Mouse (Mus musculus) limb, embryonic 11.5 days (tissue): ENCODE data around the gene Ipmk. TPM values are rescaled to one million over a fixed set of nuclear protein-coding genes. Genes with fewer than 3 reads are reported as not detected.
A peak's percentile ranks its signal among the peaks of the same experiment; 100 is the strongest.

Experiments used
- ATAC-seq: fragments of 200-750 bp; cut with Nextera tagmentation; 2 replicates; pipeline ENCODE4 v1.8.0; 2017; ENCODE audit warnings: low read depth; ENCODE audit not compliant: insufficient number of reproducible peaks, low FRiP score, low TSS enrichment
- DNase-seq: peaks from one replicate; pipeline ENCODE4 v3.0.0-alpha.2; 2015; ENCODE audit warnings: low spot score
- H3K27ac ChIP-seq: fragments of 300-500 bp; sonication (generic); replicated peaks from 2 replicates; pipeline ENCODE4 v1.5.1; 2014; ENCODE audit warnings: low read depth, mild to moderate bottlenecking, low read length
- H3K27me3 ChIP-seq: fragments of 300-500 bp; sonication (generic); 2 replicates; pipeline ENCODE4 v1.6.1; 2014; ENCODE audit warnings: mild to moderate bottlenecking, low read length, mixed read lengths; ENCODE audit not compliant: control insufficient read depth, insufficient read depth
- H3K36me3 ChIP-seq: fragments of 300-500 bp; sonication (generic); 2 replicates; pipeline ENCODE4 v1.6.1; 2014; ENCODE audit warnings: mild to moderate bottlenecking, low read length, moderate library complexity, mixed read lengths; ENCODE audit not compliant: control insufficient read depth, insufficient read depth
- H3K4me1 ChIP-seq: fragments of 300-500 bp; sonication (generic); 2 replicates; pipeline ENCODE4 v1.6.1; 2014; ENCODE audit warnings: low read length, mixed read lengths; ENCODE audit not compliant: control insufficient read depth, insufficient read depth
- H3K4me2 ChIP-seq: fragments of 300-500 bp; sonication (generic); 2 replicates; pipeline ENCODE4 v1.6.1; 2014; ENCODE audit warnings: low read depth, mild to moderate bottlenecking, moderate library complexity; ENCODE audit not compliant: severe bottlenecking
- H3K4me3 ChIP-seq: fragments of 300-500 bp; sonication (generic); 2 replicates; pipeline ENCODE4 v1.5.1; 2014; ENCODE audit warnings: low read depth, low read length
- H3K9ac ChIP-seq: fragments of 300-500 bp; sonication (generic); 2 replicates; pipeline ENCODE4 v1.6.1; 2014; ENCODE audit warnings: mild to moderate bottlenecking, low read length
- H3K9me3 ChIP-seq: fragments of 300-500 bp; sonication (generic); 2 replicates; pipeline ENCODE4 v1.6.1; 2016; ENCODE audit warnings: low read length; ENCODE audit not compliant: control insufficient read depth
- WGBS: fragments of 180-500 bp; shearing (Covaris S2); extraction: QIAGEN DNeasy Blood & Tissue Kit; methylation state at CpG from one replicate; pipeline ENCODE4 v1.1.7; 2014; 5-methylcytosine and 5-hydroxymethylcytosine counted together
- polyA plus RNA-seq: library from polyadenylated mRNA; unstranded; fragments of >200 nt; fragmentation: Nextera tagmentation; extraction: Ambion mirVana; gene quantifications from 2 replicates; pipeline ENCODE4 v1.2.1, GENCODE M21; 2014

Ipmk gene
- 20.9 and 21.0 TPM in 2 replicates for polyA plus RNA-seq

DNA sequence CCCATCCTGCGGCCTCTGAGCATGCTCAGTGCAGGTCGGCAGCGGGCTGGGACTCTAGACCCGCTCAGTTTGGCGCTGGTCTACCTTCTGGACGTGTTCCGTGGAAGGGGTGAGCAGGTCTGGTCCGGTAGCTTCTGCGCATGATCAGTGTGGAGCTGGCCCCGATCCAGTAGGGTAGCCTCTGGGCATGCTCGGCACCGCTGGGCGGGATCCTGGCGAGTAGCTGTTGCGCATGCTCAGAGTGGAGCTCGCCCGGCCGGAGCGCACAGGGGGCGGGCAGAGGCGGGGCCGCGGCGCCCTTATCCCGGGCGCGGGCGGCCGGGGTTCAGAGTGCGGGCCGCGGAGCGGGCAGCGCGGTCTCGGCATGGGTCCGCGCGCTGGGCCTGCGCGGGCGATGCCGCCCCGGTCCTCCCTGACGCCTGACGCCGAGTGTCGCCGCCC, at the start of gene Ipmk:
Gene Ipmk (plus strand): TSS at position 255 of the 441 bp plus-strand sequence.
- under 1% methylated on average over 38 of the region's 49 CpGs for WGBS
- H3K9ac ChIP-seq = peak within 1 kb of the TSS; percentile 78
- H3K36me3 ChIP-seq = no peaks in the 10 kb centered on the region
- H3K4me1 ChIP-seq = peaks cover 9% of the 10 kb centered on the region
- H3K27ac ChIP-seq = peak within 1 kb of the TSS; percentile 38
- DNase-seq = peak; percentile 98
- no peaks in the 10 kb centered on the region for H3K9me3 ChIP-seq
- H3K27me3 ChIP-seq = no peaks in the 10 kb centered on the region
- ATAC-seq = peak; percentile 93
- H3K4me3 ChIP-seq = peak within 1 kb of the TSS; percentile 87
- peak within 1 kb of the TSS; percentile 94 for H3K4me2 ChIP-seq

DNA sequence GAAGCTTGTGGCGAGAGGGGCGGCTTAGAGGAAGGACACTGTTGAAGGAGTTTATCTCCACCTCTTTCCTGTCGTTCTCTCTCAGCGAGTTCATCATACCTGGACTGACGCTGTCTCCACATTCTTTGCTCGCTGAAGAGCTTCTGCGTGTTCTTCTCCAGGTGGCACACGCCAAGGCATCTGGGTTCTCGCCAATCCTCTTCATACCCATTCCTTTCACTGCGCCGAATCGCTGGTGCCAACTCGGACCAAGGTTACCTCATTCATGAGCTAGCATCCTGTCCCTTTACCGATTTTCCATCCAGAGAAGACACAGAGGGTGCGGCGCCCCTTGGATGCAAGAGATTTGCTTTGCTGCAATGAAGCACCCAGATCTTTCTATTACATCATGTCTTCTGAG, 47.4 kb upstream of the Ipmk start:
- H3K9me3 ChIP-seq = no peaks in the 10 kb centered on the region
- no peaks in the 10 kb centered on the region for H3K36me3 ChIP-seq
- H3K4me1 ChIP-seq = no peaks in the 10 kb centered on the region
- ATAC-seq (no peak), DNase-seq (no peak)
- H3K27ac ChIP-seq = no peak overlapping the region
- no peak overlapping the region for H3K9ac ChIP-seq
- H3K27me3 ChIP-seq = no peaks in the 10 kb centered on the region
- no peak overlapping the region for H3K4me3 ChIP-seq
- no peak overlapping the region for H3K4me2 ChIP-seq
- 74% methylated on average over 16 of the region's 16 CpGs for WGBS

DNA sequence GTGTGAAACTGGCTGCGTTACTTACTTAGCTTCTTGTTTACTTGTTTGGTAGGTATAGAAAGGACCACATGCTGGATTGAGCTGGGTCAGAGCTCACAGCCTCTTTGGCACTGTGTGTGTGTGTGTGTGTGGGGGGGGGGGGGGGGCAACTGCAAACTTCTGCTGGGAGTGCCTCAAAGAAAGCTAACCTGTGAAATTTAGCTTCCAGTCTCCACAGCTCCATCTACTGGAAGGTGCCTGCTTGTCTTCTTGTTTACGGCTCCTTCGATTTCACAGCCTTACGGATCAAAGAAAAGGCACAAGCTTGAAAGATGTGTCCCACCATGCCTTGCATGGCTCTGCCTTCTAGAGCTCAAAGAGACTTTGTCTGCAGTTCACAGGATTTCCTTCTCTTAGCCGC, 45.1 kb upstream of the Ipmk start:
- H3K4me3 ChIP-seq = no peak overlapping the region
- no peaks in the 10 kb centered on the region for H3K4me1 ChIP-seq
- WGBS = 24% methylated on average over 5 of the region's 5 CpGs
- no peaks in the 10 kb centered on the region for H3K27me3 ChIP-seq
- DNase-seq = no peak
- H3K27ac ChIP-seq = no peak overlapping the region
- no peak overlapping the region for H3K4me2 ChIP-seq
- no peak overlapping the region for H3K9ac ChIP-seq
- H3K36me3 ChIP-seq = no peaks in the 10 kb centered on the region
- no peaks in the 10 kb centered on the region for H3K9me3 ChIP-seq
- no peak for ATAC-seq

DNA sequence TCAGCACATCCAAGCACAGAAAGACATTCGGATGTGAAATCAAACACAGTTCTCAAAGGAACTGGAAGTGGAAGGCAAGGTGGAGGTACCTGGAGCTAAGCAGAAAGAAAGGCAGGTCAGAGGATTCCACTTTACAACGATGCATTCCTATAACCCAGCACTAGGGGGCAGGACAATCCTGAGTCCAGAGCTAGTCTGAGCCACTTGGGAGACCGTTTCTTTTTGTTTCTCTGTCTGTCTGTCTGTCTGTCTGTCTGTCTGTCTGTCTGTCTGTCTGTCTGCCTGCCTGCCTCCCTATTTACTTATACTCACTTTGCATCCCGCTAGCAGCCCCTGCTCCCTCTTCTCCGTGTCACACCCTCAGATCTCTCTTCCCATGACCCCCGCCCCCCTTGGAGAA, 41.4 kb upstream of the Ipmk start:
- Histone ChIP-seq H3K9me3 (no peaks in the 10 kb centered on the region), H3K27ac (no peak overlapping the region), H3K4me3 (no peak overlapping the region), H3K27me3 (no peaks in the 10 kb centered on the region), H3K9ac (no peak overlapping the region), H3K4me2 (0 out of 2 replicates have a peak overlapping the region, but pooled peaks have one; percentile 12), H3K36me3 (no peaks in the 10 kb centered on the region), H3K4me1 (no peaks in the 10 kb centered on the region)
- DNase-seq (peak; percentile 57), ATAC-seq (no peak)
- 21% methylated on average over 6 of the region's 6 CpGs for WGBS

DNA sequence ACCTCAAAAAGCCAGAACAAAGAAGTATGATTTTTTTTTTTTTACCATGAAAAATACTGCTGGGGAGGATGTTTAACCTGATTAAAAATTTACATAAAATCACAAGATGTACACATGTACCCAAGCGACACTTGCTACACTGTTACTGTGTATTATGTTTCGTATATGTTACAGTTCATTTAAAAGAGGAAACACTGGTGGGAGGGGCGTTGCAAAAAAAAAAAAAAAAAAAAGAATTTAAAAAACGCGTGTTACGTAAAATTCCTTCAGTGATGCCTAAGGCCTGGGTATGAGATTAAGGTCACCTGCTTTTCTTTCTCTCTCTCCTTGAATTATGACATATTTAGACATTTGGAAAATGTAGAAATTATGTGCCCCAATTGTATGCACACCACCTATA, 40.8 kb upstream of the Ipmk start:
- H3K4me3 ChIP-seq = no peak overlapping the region
- no peak overlapping the region for H3K27ac ChIP-seq
- H3K9ac ChIP-seq = no peak overlapping the region
- ATAC-seq (no peak), DNase-seq (no peak)
- H3K27me3 ChIP-seq = no peaks in the 10 kb centered on the region
- no peaks in the 10 kb centered on the region for H3K9me3 ChIP-seq
- no peaks in the 10 kb centered on the region for H3K36me3 ChIP-seq
- no peaks in the 10 kb centered on the region for H3K4me1 ChIP-seq
- 82% methylated on average over 6 of the region's 6 CpGs for WGBS
- H3K4me2 ChIP-seq = no peak overlapping the region

DNA sequence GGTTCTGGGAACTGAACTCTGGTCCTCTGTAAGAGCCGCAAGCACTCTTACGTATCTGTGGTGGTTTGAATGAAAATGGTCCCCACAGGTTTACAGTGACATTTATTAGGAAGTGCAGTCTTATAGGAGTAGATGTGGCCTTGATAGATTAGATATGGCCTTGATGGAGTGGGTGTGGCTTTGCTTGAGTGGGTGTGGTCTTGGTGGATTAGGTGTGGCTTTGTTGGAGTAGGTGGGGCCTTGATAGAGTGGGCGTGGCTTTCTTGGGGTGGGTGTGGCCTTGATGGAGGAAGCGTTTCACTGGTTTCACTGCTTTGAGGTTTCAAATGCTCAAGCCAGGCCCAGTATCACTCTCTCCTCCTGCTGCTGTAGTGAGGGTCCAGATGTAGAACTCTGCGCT, 39.4 kb upstream of the Ipmk start:
- no peaks in the 10 kb centered on the region for H3K36me3 ChIP-seq
- no peak overlapping the region for H3K4me2 ChIP-seq
- DNase-seq (no peak), ATAC-seq (no peak)
- no peak overlapping the region for H3K9ac ChIP-seq
- H3K4me3 ChIP-seq = no peak overlapping the region
- no peaks in the 10 kb centered on the region for H3K4me1 ChIP-seq
- no peak overlapping the region for H3K27ac ChIP-seq
- no peaks in the 10 kb centered on the region for H3K27me3 ChIP-seq
- no peaks in the 10 kb centered on the region for H3K9me3 ChIP-seq
- 94% methylated on average over 5 of the region's 5 CpGs for WGBS

DNA sequence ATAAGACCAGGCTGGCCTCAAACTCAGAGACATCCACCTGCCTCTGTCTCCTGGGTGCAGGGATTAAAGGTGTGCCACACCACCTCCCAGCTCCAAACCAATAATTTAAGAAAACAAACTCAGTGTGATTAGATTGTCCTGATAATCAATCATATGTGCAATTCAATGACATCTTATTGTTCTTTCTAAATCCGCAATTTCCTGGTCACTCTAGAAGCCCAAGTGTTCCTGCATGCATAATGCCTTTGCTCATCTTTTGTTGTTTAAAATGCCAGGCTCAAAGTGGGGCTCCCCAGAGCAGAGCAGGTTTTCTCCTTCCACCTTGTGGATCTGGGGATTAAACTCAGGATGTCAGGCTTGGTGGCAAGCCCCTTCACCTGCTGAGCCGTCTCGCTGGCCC, 37.3 kb upstream of the Ipmk start:
- WGBS = 74% methylated on average over 3 of the region's 3 CpGs
- H3K36me3 ChIP-seq = no peaks in the 10 kb centered on the region
- DNase-seq (no peak), ATAC-seq (no peak)
- H3K4me3 ChIP-seq = no peak overlapping the region
- H3K27ac ChIP-seq = no peak overlapping the region
- H3K4me1 ChIP-seq = no peaks in the 10 kb centered on the region
- H3K4me2 ChIP-seq = no peak overlapping the region
- H3K27me3 ChIP-seq = no peaks in the 10 kb centered on the region
- H3K9me3 ChIP-seq = no peaks in the 10 kb centered on the region
- H3K9ac ChIP-seq = no peak overlapping the region

DNA sequence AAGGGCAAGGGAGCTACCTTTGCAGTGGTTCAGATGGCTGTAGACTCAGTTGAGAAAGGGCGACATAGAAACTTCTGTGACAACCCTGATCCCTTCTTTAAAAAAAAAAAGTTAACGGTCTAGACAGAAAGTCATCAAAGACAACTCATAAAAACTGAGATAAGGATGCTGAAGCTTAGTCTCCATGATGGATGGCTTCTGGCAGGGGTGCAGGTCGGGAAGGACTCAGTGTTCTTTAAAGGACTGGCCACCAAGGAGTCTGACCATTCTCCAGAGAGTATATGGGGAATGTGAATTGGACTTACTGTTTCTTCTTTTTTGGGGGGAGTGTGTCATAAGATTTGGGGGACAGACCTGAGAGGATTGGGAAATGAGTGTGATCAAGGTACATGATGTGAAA, 33.0 kb upstream of the Ipmk start:
- ATAC-seq = no peak

DNA sequence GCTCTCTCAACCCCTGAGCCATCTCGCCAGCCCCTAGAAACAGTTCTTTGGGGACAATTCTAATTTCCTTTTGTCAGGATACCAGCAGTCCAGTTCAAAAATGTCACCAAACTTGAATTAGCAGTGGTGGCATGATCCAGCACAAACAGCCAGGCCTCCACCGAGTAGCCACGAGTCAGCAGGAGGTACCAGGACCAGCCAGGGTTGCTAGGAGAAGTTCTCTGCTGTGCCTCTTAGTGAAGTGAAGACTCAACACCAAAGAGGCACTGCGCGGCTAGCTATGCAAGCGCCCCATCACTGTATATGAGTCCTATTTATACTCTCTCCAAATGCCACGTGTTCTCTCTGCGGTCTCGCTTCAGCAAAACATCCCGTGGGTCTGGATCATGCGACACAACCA, 31.5 kb upstream of the Ipmk start:
- Histone ChIP-seq H3K36me3 (no peaks in the 10 kb centered on the region), H3K27me3 (no peaks in the 10 kb centered on the region), H3K27ac (no peak overlapping the region), H3K9me3 (no peaks in the 10 kb centered on the region), H3K4me2 (no peak overlapping the region), H3K4me1 (no peaks in the 10 kb centered on the region), H3K9ac (no peak overlapping the region), H3K4me3 (no peak overlapping the region)
- ATAC-seq = no peak
- 79% methylated on average over 11 of the region's 11 CpGs for WGBS
- no peak for DNase-seq

More for the DNA sequence above, 33.0 kb upstream of the Ipmk start:
- Histone ChIP-seq H3K36me3 (no peaks in the 10 kb centered on the region), H3K4me3 (no peak overlapping the region), H3K4me1 (no peaks in the 10 kb centered on the region), H3K9me3 (no peaks in the 10 kb centered on the region), H3K27ac (no peak overlapping the region), H3K4me2 (no peak overlapping the region), H3K27me3 (no peaks in the 10 kb centered on the region), H3K9ac (no peak overlapping the region)
- 64% methylated on average over 3 of the region's 3 CpGs for WGBS
- DNase-seq = no peak
